Mouse (Mus musculus): ENCODE results near the gene Supt4a. TPM values are rescaled to one million over a fixed set of nuclear protein-coding genes. Genes with fewer than 3 reads are reported as not detected.
A peak's percentile ranks its signal among the peaks of the same experiment; 100 is the strongest.

Gene Supt4a
- polyA plus RNA-seq, 1 experiment from 2014 or later, result 124 TPM

- Histone ChIP-seq H3K4me2 (ENCODE audit: low read length) (no peak overlapping the region), H3K36me3 (ENCODE audit: control insufficient read depth, insufficient read depth, low read length) (no peaks in the 10 kb centered on the region), H3K9ac (ENCODE audit: low read length) (no peak overlapping the region), H3K27ac (replicated peaks in 1 of 2; ENCODE audit: control insufficient read depth in 1 of 2, insufficient read depth in 1 of 2, low read depth in 2 of 2, low read length in 2 of 2) (no peak overlapping the region), H3K9me3 (ENCODE audit: control insufficient read depth, low read length) (no peaks in the 10 kb centered on the region), H3K4me1 (ENCODE audit: control insufficient read depth in 2 of 2, insufficient read depth in 2 of 2, low read length in 2 of 2) (peaks cover 0 to 2% of the 10 kb centered on the region in 2 experiments; a peak in 1 of 4 replicates), H3K27me3 (ENCODE audit: control insufficient read depth, insufficient read depth, low read length) (no peaks in the 10 kb centered on the region), H3K4me3 (ENCODE audit: control insufficient read depth in 1 of 2, insufficient read depth in 1 of 2, low read depth in 1 of 2, low read length in 2 of 2) (no peak overlapping the region)
- 72% methylated on average over 8 of the region's 8 CpGs for WGBS
- ATAC-seq (ENCODE audit: insufficient number of reproducible peaks, insufficient read depth, low FRiP score, low read depth), result no peak
Observed at GRCm38 (mm10) chr11:87753255-87753654, 15.9 kb downstream of the Supt4a start.

- Histone ChIP-seq H3K9me3 (ENCODE audit: control insufficient read depth, low read length) (no peaks in the 10 kb centered on the region), H3K4me1 (ENCODE audit: control insufficient read depth in 2 of 2, insufficient read depth in 2 of 2, low read length in 2 of 2) (peaks cover 0 to 2% of the 10 kb centered on the region in 2 experiments; a peak in 1 of 4 replicates), H3K27me3 (ENCODE audit: control insufficient read depth, insufficient read depth, low read length) (peaks cover 3% of the 10 kb centered on the region), H3K4me3 (ENCODE audit: control insufficient read depth in 1 of 2, insufficient read depth in 1 of 2, low read depth in 1 of 2, low read length in 2 of 2) (no peak overlapping the region), H3K9ac (ENCODE audit: low read length) (no peak overlapping the region), H3K4me2 (ENCODE audit: low read length) (no peak overlapping the region), H3K36me3 (ENCODE audit: control insufficient read depth, insufficient read depth, low read length) (no peaks in the 10 kb centered on the region), H3K27ac (replicated peaks in 1 of 2; ENCODE audit: control insufficient read depth in 1 of 2, insufficient read depth in 1 of 2, low read depth in 2 of 2, low read length in 2 of 2) (no peak overlapping the region)
- no peak for ATAC-seq (ENCODE audit: insufficient number of reproducible peaks, insufficient read depth, low FRiP score, low read depth)
- 69% methylated on average over 5 of the region's 5 CpGs for WGBS
Observed at GRCm38 (mm10) chr11:87753891-87754501, 16.6 kb downstream of the Supt4a start.

- WGBS, result 65% methylated on average over 5 of the region's 5 CpGs
- no peak for ATAC-seq (ENCODE audit: insufficient number of reproducible peaks, insufficient read depth, low FRiP score, low read depth)
- Histone ChIP-seq H3K4me1 (ENCODE audit: control insufficient read depth in 2 of 2, insufficient read depth in 2 of 2, low read length in 2 of 2) (peaks cover 0 to 2% of the 10 kb centered on the region in 2 experiments; a peak in 1 of 4 replicates), H3K27ac (replicated peaks in 1 of 2; ENCODE audit: control insufficient read depth in 1 of 2, insufficient read depth in 1 of 2, low read depth in 2 of 2, low read length in 2 of 2) (no peak overlapping the region), H3K9me3 (ENCODE audit: control insufficient read depth, low read length) (no peaks in the 10 kb centered on the region), H3K36me3 (ENCODE audit: control insufficient read depth, insufficient read depth, low read length) (no peaks in the 10 kb centered on the region), H3K4me3 (ENCODE audit: control insufficient read depth in 1 of 2, insufficient read depth in 1 of 2, low read depth in 1 of 2, low read length in 2 of 2) (no peak overlapping the region), H3K9ac (ENCODE audit: low read length) (no peak overlapping the region), H3K4me2 (ENCODE audit: low read length) (no peak overlapping the region), H3K27me3 (ENCODE audit: control insufficient read depth, insufficient read depth, low read length) (peaks cover 9% of the 10 kb centered on the region)
Observed at GRCm38 (mm10) chr11:87754603-87755002, 17.3 kb downstream of the Supt4a start.

GRCm38 (mm10) chr11:87755360-87756017 is 18.1 kb downstream of the Supt4a start:
- 66% methylated on average over 17 of the region's 17 CpGs for WGBS
- Histone ChIP-seq H3K9ac (ENCODE audit: low read length) (no peak overlapping the region), H3K4me3 (ENCODE audit: control insufficient read depth in 1 of 2, insufficient read depth in 1 of 2, low read depth in 1 of 2, low read length in 2 of 2) (no peak overlapping the region), H3K27ac (replicated peaks in 1 of 2; ENCODE audit: control insufficient read depth in 1 of 2, insufficient read depth in 1 of 2, low read depth in 2 of 2, low read length in 2 of 2) (no peak overlapping the region), H3K9me3 (ENCODE audit: control insufficient read depth, low read length) (no peaks in the 10 kb centered on the region), H3K4me2 (ENCODE audit: low read length) (no peak overlapping the region), H3K4me1 (ENCODE audit: control insufficient read depth in 2 of 2, insufficient read depth in 2 of 2, low read length in 2 of 2) (peaks cover 0 to 2% of the 10 kb centered on the region in 2 experiments; a peak in 1 of 4 replicates), H3K27me3 (ENCODE audit: control insufficient read depth, insufficient read depth, low read length) (peaks cover 17% of the 10 kb centered on the region), H3K36me3 (ENCODE audit: control insufficient read depth, insufficient read depth, low read length) (no peaks in the 10 kb centered on the region)
- no peak for ATAC-seq (ENCODE audit: insufficient number of reproducible peaks, insufficient read depth, low FRiP score, low read depth)

GRCm38 (mm10) chr11:87756251-87756820 is 19.0 kb downstream of the Supt4a start:
- WGBS, result 77% methylated on average over 15 of the region's 15 CpGs
- no peak overlapping the region for H3K27ac ChIP-seq (replicated peaks in 1 of 2; ENCODE audit: control insufficient read depth in 1 of 2, insufficient read depth in 1 of 2, low read depth in 2 of 2, low read length in 2 of 2)
- H3K4me2 ChIP-seq (ENCODE audit: low read length), result no peak overlapping the region
- ATAC-seq (ENCODE audit: insufficient number of reproducible peaks, insufficient read depth, low FRiP score, low read depth), result no peak
- H3K4me3 ChIP-seq (ENCODE audit: control insufficient read depth in 1 of 2, insufficient read depth in 1 of 2, low read depth in 1 of 2, low read length in 2 of 2), result peak overlapping the region in 1 of 2 experiments; percentile 17; a peak in 1 of 4 replicates
- peaks cover 25% of the 10 kb centered on the region for H3K27me3 ChIP-seq (ENCODE audit: control insufficient read depth, insufficient read depth, low read length)
- H3K36me3 ChIP-seq (ENCODE audit: control insufficient read depth, insufficient read depth, low read length), result no peaks in the 10 kb centered on the region
- no peaks in the 10 kb centered on the region for H3K9me3 ChIP-seq (ENCODE audit: control insufficient read depth, low read length)
- H3K4me1 ChIP-seq (ENCODE audit: control insufficient read depth in 2 of 2, insufficient read depth in 2 of 2, low read length in 2 of 2), result peaks cover 0 to 2% of the 10 kb centered on the region in 2 experiments; a peak in 1 of 4 replicates
- H3K9ac ChIP-seq (ENCODE audit: low read length), result no peak overlapping the region

GRCm38 (mm10) chr11:87757001-87757954 is 19.9 kb downstream of the Supt4a start:
- no peak overlapping the region for H3K27ac ChIP-seq (replicated peaks in 1 of 2; ENCODE audit: control insufficient read depth in 1 of 2, insufficient read depth in 1 of 2, low read depth in 2 of 2, low read length in 2 of 2)
- no peak for ATAC-seq (ENCODE audit: insufficient number of reproducible peaks, insufficient read depth, low FRiP score, low read depth)
- 82% methylated on average over 25 of the region's 25 CpGs for WGBS
- no peak overlapping the region for H3K4me2 ChIP-seq (ENCODE audit: low read length)
- H3K9me3 ChIP-seq (ENCODE audit: control insufficient read depth, low read length), result no peaks in the 10 kb centered on the region
- H3K36me3 ChIP-seq (ENCODE audit: control insufficient read depth, insufficient read depth, low read length), result no peaks in the 10 kb centered on the region
- peak overlapping the region; percentile 9 to 13; a peak in 1 of 4 replicates for H3K4me3 ChIP-seq (ENCODE audit: control insufficient read depth in 1 of 2, insufficient read depth in 1 of 2, low read depth in 1 of 2, low read length in 2 of 2)
- H3K27me3 ChIP-seq (ENCODE audit: control insufficient read depth, insufficient read depth, low read length), result peaks cover 35% of the 10 kb centered on the region
- no peak overlapping the region for H3K9ac ChIP-seq (ENCODE audit: low read length)
- peaks cover 0 to 2% of the 10 kb centered on the region in 2 experiments; a peak in 1 of 4 replicates for H3K4me1 ChIP-seq (ENCODE audit: control insufficient read depth in 2 of 2, insufficient read depth in 2 of 2, low read length in 2 of 2)
